Mouse (Mus musculus) bone marrow, adult 2 months (tissue): ENCODE results near the gene Gm20716. TPM values are rescaled to one million over a fixed set of nuclear protein-coding genes. Genes with fewer than 3 reads are reported as not detected.
A peak's percentile ranks its signal among the peaks of the same experiment; 100 is the strongest.

ENCODE experiments used
- H3K27ac ChIP-seq: fragments of 200-500 bp; 2 replicates; pipeline ENCODE4 v1.5.1; 2012; ENCODE audit warnings: low read depth, mild to moderate bottlenecking, control low read depth, inconsistent platforms, low read length; ENCODE audit not compliant: control insufficient read depth, poor library complexity, insufficient read depth
- H3K4me1 ChIP-seq: fragments of 200-500 bp; 2 replicates; pipeline ENCODE4 v1.6.1; 2011; ENCODE audit warnings: low read length; ENCODE audit not compliant: control insufficient read depth, insufficient read depth
- H3K4me3 ChIP-seq: fragments of 200-500 bp; replicated peaks from 2 replicates; pipeline ENCODE3; 2011; ENCODE audit warnings: mild to moderate bottlenecking, low read depth, low read length, control low read depth; ENCODE audit not compliant: control insufficient read depth
- CTCF ChIP-seq: fragments of 200-500 bp; IDR thresholded peaks from 2 replicates; pipeline ENCODE4 v1.5.1; 2011; ENCODE audit warnings: low read length, control low read depth; ENCODE audit not compliant: control insufficient read depth, insufficient read depth
- POLR2A ChIP-seq: fragments of 200-500 bp; IDR thresholded peaks from 2 replicates; pipeline ENCODE4 v1.6.1; 2011; ENCODE audit warnings: low read depth, mild to moderate bottlenecking, control low read depth, low read length, borderline replicate concordance; ENCODE audit not compliant: control insufficient read depth
- WGBS: fragments of 180-500 bp; shearing (Covaris S2); methylation state at CpG from one replicate; pipeline ENCODE4 v1.1.7; 2018; 5-methylcytosine and 5-hydroxymethylcytosine counted together
- polyA plus RNA-seq: library from polyadenylated mRNA; stranded (reverse); fragments of >200 nt; gene quantifications from 2 replicates; pipeline ENCODE4 v1.2.4, GENCODE M21; 2011; ENCODE audit warnings: low replicate concordance; ENCODE audit not compliant: missing spikeins, insufficient read depth, insufficient read length

Gm20716 gene
- polyA plus RNA-seq, 1 experiment: 20.2 TPM

DNA sequence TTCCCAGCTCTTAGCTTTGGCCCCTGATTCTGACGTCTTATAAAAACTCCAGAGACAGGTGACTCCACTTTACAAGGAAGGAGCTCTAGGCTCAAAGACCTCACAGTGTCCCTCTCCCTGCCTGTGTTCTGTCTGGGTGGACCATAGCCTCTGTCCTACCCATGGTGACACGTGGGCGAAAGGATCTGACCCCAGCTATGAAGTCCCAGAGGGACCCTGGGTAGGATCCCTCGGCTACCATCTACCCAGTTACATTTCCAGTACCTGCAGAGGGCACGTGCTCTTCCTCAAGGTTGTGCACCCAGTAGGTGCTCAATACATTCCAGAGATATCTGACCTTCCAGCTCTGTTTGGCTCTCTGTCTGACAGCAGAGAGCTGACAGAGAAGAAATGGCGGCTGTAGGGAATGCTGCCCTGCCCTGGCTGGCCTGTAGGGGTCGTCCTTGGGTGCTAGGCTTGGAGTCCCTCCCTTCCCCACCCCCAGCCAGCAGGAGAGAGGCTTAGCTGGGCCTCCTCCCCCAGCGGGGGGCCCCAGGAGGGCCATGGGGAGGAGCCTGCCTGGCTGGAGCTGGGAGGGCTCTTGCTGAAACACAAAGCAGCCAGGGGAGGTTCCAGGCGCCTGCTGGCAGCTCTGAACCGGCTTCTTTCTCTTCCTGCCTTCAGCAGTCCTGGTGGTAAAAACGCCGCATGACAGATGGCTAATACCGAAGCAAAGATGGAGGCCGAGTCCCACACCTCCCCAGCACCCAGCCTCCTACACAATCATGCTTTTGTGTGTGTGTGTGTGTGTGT lies 75.9 kb downstream of the Gm20716 start:
- no peaks in the 10 kb centered on the region; the same call in 1 of the 2 replicates for H3K4me1 ChIP-seq
- TF ChIP-seq CTCF (peak; percentile 50; the same call in 1 of the 2 replicates), POLR2A (no peak)
- H3K27ac ChIP-seq: no peak overlapping the region
- no peak overlapping the region for H3K4me3 ChIP-seq
- WGBS: 20% methylated on average over 14 of the region's 14 CpGs

GRCm38 (mm10) chr2:168149241-168149640 lies 80.9 kb downstream of the Gm20716 start:
- H3K4me1 ChIP-seq: peaks cover 2% of the 10 kb centered on the region; the same call in 1 of the 2 replicates
- TF ChIP-seq CTCF (no peak), POLR2A (no peak)
- H3K27ac ChIP-seq: no peak overlapping the region
- no peak overlapping the region for H3K4me3 ChIP-seq
- 32% methylated on average over 8 of the region's 8 CpGs for WGBS

DNA sequence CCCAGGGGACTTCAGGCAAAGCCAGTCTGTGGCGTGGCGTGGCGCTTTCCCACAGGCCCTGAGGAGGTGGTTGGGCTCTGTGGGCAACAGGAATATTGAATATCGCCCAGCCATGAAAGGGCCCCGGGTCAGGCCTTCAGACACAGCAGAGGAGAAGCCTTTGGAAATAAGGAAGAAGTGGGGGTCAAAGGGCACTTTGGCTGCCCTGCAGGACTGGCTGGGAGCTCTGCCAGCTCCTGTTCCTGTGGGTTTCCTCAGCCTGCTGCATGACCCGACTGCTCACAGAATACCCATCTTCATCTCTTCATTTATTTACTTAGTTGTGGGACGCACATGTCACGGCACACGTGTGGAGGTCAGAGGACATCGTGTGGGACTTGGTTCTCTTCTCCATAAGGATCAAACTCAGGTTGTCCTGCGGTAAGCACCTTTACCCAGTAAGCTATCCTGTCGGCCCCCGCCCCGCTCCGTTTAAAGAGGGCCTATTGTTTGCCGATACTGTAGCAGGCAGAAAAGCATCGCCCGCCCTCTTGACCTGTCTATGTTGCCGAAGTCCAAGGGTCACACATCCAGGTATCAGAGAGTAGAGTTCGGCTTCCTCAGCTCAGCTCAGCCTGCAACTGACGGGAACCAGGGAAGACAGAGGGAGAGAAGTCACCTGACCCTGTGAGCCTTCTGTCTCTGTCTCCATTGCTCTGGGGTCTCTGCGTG lies 82.3 kb downstream of the Gm20716 start:
- WGBS: 73% methylated on average over 22 of the region's 22 CpGs
- Histone ChIP-seq H3K4me3 (no peak overlapping the region), H3K4me1 (peaks cover 2% of the 10 kb centered on the region; the same call in 1 of the 2 replicates), H3K27ac (no peak overlapping the region)
- TF ChIP-seq CTCF (no peak), POLR2A (no peak)

DNA sequence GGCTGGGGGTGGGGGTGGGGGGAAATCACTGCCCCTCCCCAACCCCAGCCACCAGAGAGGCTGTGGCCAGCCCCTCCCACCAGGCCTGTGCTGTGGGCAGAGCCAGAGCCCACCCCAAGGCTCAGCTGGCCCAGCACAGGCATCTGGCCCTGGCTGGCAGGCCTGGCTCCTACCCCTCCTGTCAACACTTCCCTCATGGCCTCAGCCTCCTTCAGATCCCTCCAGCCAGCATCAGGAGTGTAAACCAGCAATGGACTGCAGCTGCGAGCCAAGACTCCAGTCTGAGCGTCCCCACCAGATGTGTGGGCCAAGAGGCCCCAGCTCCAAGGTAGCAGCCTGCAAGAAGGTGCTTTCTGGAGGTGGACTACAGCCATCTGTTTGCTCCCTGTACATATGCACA lies 84.7 kb downstream of the Gm20716 start:
- Histone ChIP-seq H3K4me1 (peaks cover 2% of the 10 kb centered on the region; the same call in 1 of the 2 replicates), H3K27ac (no peak overlapping the region), H3K4me3 (no peak overlapping the region)
- WGBS: 74% methylated on average over 2 of the region's 2 CpGs
- TF ChIP-seq CTCF (no peak), POLR2A (no peak)

DNA sequence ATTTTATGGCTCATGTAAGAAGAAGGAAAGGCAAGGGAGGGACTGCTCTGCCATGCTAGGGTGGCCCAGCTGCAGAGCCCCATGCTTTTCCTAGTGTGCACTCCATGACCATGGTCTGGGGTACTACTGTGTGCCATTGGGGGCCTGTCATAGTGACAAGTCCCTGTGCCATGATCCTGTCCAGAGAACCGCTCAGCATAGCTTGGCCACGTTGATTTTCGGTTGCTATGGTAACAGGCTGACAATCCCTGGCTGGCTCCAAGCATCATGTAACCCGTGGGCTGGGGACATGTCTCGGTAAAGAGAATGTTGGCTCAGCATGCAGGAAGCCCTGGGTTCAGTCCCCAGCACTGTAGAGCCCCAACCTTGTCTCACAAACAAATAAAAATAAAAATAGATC lies 86.4 kb downstream of the Gm20716 start:
- TF ChIP-seq POLR2A (no peak), CTCF (no peak)
- 78% methylated on average over 5 of the region's 5 CpGs for WGBS
- no peak overlapping the region for H3K4me3 ChIP-seq
- H3K4me1 ChIP-seq: no peaks in the 10 kb centered on the region
- no peak overlapping the region for H3K27ac ChIP-seq

GRCm38 (mm10) chr2:168137161-168137560 lies 93.0 kb downstream of the Gm20716 start:
- Histone ChIP-seq H3K4me3 (no peak overlapping the region), H3K27ac (no peak overlapping the region), H3K4me1 (no peaks in the 10 kb centered on the region)
- TF ChIP-seq POLR2A (no peak), CTCF (no peak)
- 89% methylated on average over 15 of the region's 15 CpGs for WGBS

Other genes with a start within 250 kb of the Gm20716 start
- 24.0 and 49.2 TPM in 2 replicates for gene Ripor3, start 219.7 kb downstream of the Gm20716 start, polyA plus RNA-seq
- gene Pard6b, start 149.4 kb downstream of the Gm20716 start, polyA plus RNA-seq: 0.29 TPM in 1 of 2 replicates, not detected in the other
- 4.1 and 10.8 TPM in 2 replicates for gene Adnp, start 23.3 kb downstream of the Gm20716 start, polyA plus RNA-seq
- gene Dpm1, start 227 bp upstream of the Gm20716 start, polyA plus RNA-seq: 20.1 and 59.2 TPM in 2 replicates
- 1.1 and 5.1 TPM in 2 replicates for gene Mocs3, start 258 bp upstream of the Gm20716 start, polyA plus RNA-seq
- not detected in 2 replicates for gene Kcng1, start 51.4 kb upstream of the Gm20716 start, polyA plus RNA-seq